Mouse (Mus musculus) CH12.LX (cell line): ENCODE data around the gene Lrig2. TPM values are rescaled to one million over a fixed set of nuclear protein-coding genes. Genes with fewer than 3 reads are reported as not detected.
"Not testable (repeated sequence)": the region's sequence is repeated elsewhere in the genome, so short reads cannot be mapped to it uniquely, and the experiment has no call there.

Experiments
- DNase-seq: peaks from one replicate; pipeline ENCODE4 v3.0.0-alpha.2; 2013; ENCODE audit errors: extremely low read depth
- H3K27ac ChIP-seq: 2 replicates; pipeline ENCODE4 v1.5.1; 2012; ENCODE audit warnings: low read depth, mild to moderate bottlenecking, control low read depth, moderate library complexity; ENCODE audit not compliant: insufficient read depth
- H3K27me3 ChIP-seq: replicated peaks from 2 replicates; pipeline ENCODE3; 2012; ENCODE audit warnings: inconsistent platforms
- H3K36me3 ChIP-seq, 2 experiments: replicated peaks in 1 of 2; 2 replicates each; pipeline versions ENCODE3 to v1.6.1; 2012; ENCODE audit warnings: inconsistent platforms in 1 of 2, low read length in 1 of 2, mild to moderate bottlenecking in 1 of 2, mixed read lengths in 1 of 2, moderate library complexity in 1 of 2; ENCODE audit not compliant: control insufficient read depth in 1 of 2, insufficient read depth in 1 of 2
- H3K4me1 ChIP-seq, 2 experiments: 2 replicates each; pipeline ENCODE4 v1.6.1; 2012; ENCODE audit warnings: inconsistent platforms in 1 of 2, moderate library complexity in 1 of 2; ENCODE audit not compliant: insufficient read depth in 2 of 2, control insufficient read depth in 1 of 2
- H3K4me2 ChIP-seq: 2 replicates; pipeline ENCODE4 v1.6.1; 2012; ENCODE audit warnings: low read depth, mild to moderate bottlenecking, control low read depth; ENCODE audit not compliant: poor library complexity, insufficient read depth, severe bottlenecking
- H3K4me3 ChIP-seq, 3 experiments: fragments of 150-350 bp in 1 of 3; sonication (generic) in 1 of 3; replicated peaks in 1 of 3; 2 replicates each; pipeline versions ENCODE3 to v1.5.1; 2011 to 2012; ENCODE audit warnings: low read depth in 2 of 3, low read length in 2 of 3, mild to moderate bottlenecking in 2 of 3, moderate library complexity in 2 of 3, control low read depth in 1 of 3, improper control_type of control experiment in 1 of 3, inconsistent platforms in 1 of 3, mixed read lengths in 1 of 3; ENCODE audit not compliant: poor library complexity in 1 of 3
- H3K79me2 ChIP-seq: replicated peaks from 2 replicates; pipeline ENCODE4 v1.6.1; 2012; ENCODE audit warnings: mild to moderate bottlenecking, moderate library complexity; ENCODE audit not compliant: control insufficient read depth, poor library complexity, insufficient read depth, severe bottlenecking; ENCODE audit errors: extremely low read depth
- H3K9ac ChIP-seq: 2 replicates; pipeline ENCODE4 v1.6.1; 2012; ENCODE audit warnings: low read depth, mild to moderate bottlenecking, control low read depth, moderate library complexity; ENCODE audit not compliant: insufficient read depth
- H3K9me3 ChIP-seq: replicated peaks from 2 replicates; pipeline ENCODE3; 2012; ENCODE audit warnings: low read length, inconsistent platforms, mixed read lengths
- BHLHE40 ChIP-seq: IDR thresholded peaks from 2 replicates; pipeline ENCODE4 v1.6.1; 2011; ENCODE audit warnings: mild to moderate bottlenecking, low read depth, low read length, improper control_type of control experiment
- EP300 ChIP-seq: IDR thresholded peaks from 2 replicates; pipeline ENCODE4 v1.6.1; 2011; ENCODE audit warnings: low read length, improper control_type of control experiment
- HCFC1 ChIP-seq: IDR thresholded peaks from 2 replicates; pipeline ENCODE4 v1.6.1; 2012; ENCODE audit warnings: low read depth, mild to moderate bottlenecking, inconsistent platforms, low read length, improper control_type of control experiment
- JUN ChIP-seq: IDR thresholded peaks from 2 replicates; pipeline ENCODE4 v1.6.1; 2011; ENCODE audit warnings: low read depth, mild to moderate bottlenecking, low read length, improper control_type of control experiment, moderate library complexity; ENCODE audit not compliant: insufficient read depth
- JUND ChIP-seq: conservative IDR thresholded peaks from 2 replicates; pipeline ENCODE4 v1.6.1; 2011; ENCODE audit warnings: low read depth, low read length, improper control_type of control experiment
- KAT2A ChIP-seq: IDR thresholded peaks from 2 replicates; pipeline ENCODE4 v1.6.1; 2012; ENCODE audit warnings: low read length, improper control_type of control experiment, inconsistent platforms; ENCODE audit not compliant: insufficient replicate concordance
- MAFK ChIP-seq: IDR thresholded peaks from 2 replicates; pipeline ENCODE4 v1.6.1; 2011; ENCODE audit warnings: low read length, improper control_type of control experiment; ENCODE audit not compliant: insufficient replicate concordance
- MAX ChIP-seq: IDR thresholded peaks from 2 replicates; pipeline ENCODE4 v1.6.1; 2011; ENCODE audit warnings: low read length, improper control_type of control experiment
- MAZ ChIP-seq: IDR thresholded peaks from 2 replicates; pipeline ENCODE4 v1.6.1; 2012; ENCODE audit warnings: low read depth, mild to moderate bottlenecking, inconsistent platforms, low read length, improper control_type of control experiment, moderate library complexity
- MYC ChIP-seq: IDR thresholded peaks from 2 replicates; pipeline ENCODE4 v1.6.1; 2011; ENCODE audit warnings: low read depth, mild to moderate bottlenecking, improper control_type of control experiment, low read length
- NELFE ChIP-seq: IDR thresholded peaks from 2 replicates; pipeline ENCODE4 v1.6.1; 2011; ENCODE audit warnings: low read depth, low read length, improper control_type of control experiment
- PAX5 ChIP-seq: IDR thresholded peaks from 2 replicates; pipeline ENCODE4 v1.6.1; 2012; ENCODE audit warnings: low read length, inconsistent platforms, mixed read lengths
- POLR2A ChIP-seq: IDR thresholded peaks from 2 replicates; pipeline ENCODE4 v1.6.1; 2011; ENCODE audit warnings: low read depth, mild to moderate bottlenecking, improper control_type of control experiment, low read length
- POLR2AphosphoS2 ChIP-seq: IDR thresholded peaks from 2 replicates; pipeline ENCODE4 v1.6.1; 2011; ENCODE audit warnings: low read depth, low read length, improper control_type of control experiment
- SMC3 ChIP-seq: IDR thresholded peaks from 2 replicates; pipeline ENCODE4 v1.6.1; 2011; ENCODE audit warnings: low read depth, low read length, improper control_type of control experiment
- ZMIZ1 ChIP-seq: IDR thresholded peaks from 2 replicates; pipeline ENCODE4 v1.6.1; 2012; ENCODE audit warnings: low read depth, mild to moderate bottlenecking, inconsistent platforms, low read length, improper control_type of control experiment
- ZNF384 ChIP-seq: IDR thresholded peaks from 2 replicates; pipeline ENCODE4 v1.6.1; 2012; ENCODE audit warnings: low read depth, low read length, improper control_type of control experiment, inconsistent platforms
- dilution Hi-C: fragments of 300-500 bp; cut with MboI; formaldehyde crosslinking; loops from 2 replicates; pipeline ENCODE4 v1.14.3; 2020; ENCODE audit warnings: low sequenced_read_pairs; ENCODE audit not compliant: extremely low pct_unique_long_range_greater_than_20kb, extremely low pct_ligation_motif_present
- in situ Hi-C: fragments of 300-500 bp; cut with MboI; formaldehyde crosslinking; loops from 3 replicates; pipeline ENCODE4 v1.14.3; 2019; ENCODE audit warnings: low sequenced_read_pairs, low pct_ligation_motif_present, low pct_unique_long_range_greater_than_20kb, mixed read lengths
- polyA plus RNA-seq: library from polyadenylated mRNA; unstranded; fragments of >175 nt; gene quantifications from 2 replicates; pipeline ENCODE4 v1.2.1, GENCODE M21; 2012; ENCODE audit warnings: low read depth; ENCODE audit not compliant: insufficient read length
- total RNA-seq, 2 experiments: library from RNA; depleted of rRNA; stranded (reverse); fragments of 300-350 nt in 1 of 2; fragments of >200 nt in 1 of 2; gene quantifications; 2 replicates each; pipeline ENCODE4 v1.2.3; 2012 to 2014

The Lrig2 gene
- total and polyA plus RNA-seq, 3 experiments, result 2.8 to 5.4 (median 5.1) TPM

- in situ Hi-C loops, result loop anchor here (25.0 kb wide), 1 partner anchor 419 kb away; no protein-coding TSS in a partner anchor
- H3K4me2 ChIP-seq, result no peak overlapping the region
- TF ChIP-seq ZMIZ1, result no peak
- TF ChIP-seq JUN, result no peak
- TF ChIP-seq POLR2A, result no peak
- no peak for TF ChIP-seq MAFK
- no peak for TF ChIP-seq BHLHE40
- TF ChIP-seq EP300, result no peak
- no peak for TF ChIP-seq JUND
- TF ChIP-seq MYC, result no peak
- no peak for TF ChIP-seq MAX
- no peak for TF ChIP-seq MAZ
- no peak for TF ChIP-seq NELFE
- TF ChIP-seq PAX5, result no peak
- TF ChIP-seq KAT2A, result no peak
- no peak for TF ChIP-seq SMC3
- TF ChIP-seq ZNF384, result no peak
- no peak for TF ChIP-seq POLR2AphosphoS2
- no peak for TF ChIP-seq HCFC1
- TF ChIP-seq, all 38 proteins: peak for 0
Measured at GRCm38 (mm10) chr3:104431156-104431847, 80.4 kb downstream of the Lrig2 start.

GRCm38 (mm10) chr3:104427354-104427753, 84.4 kb downstream of the Lrig2 start:
- H3K9ac ChIP-seq, H3K27ac ChIP-seq, H3K4me1 ChIP-seq, H3K36me3 ChIP-seq, H3K79me2 ChIP-seq, H3K9me3 ChIP-seq, H3K27me3 ChIP-seq, H3K4me2 ChIP-seq, dilution Hi-C loops, DNase-seq, H3K4me3 ChIP-seq: not testable (repeated sequence)
- in situ Hi-C loops, result loop anchor here (25.0 kb wide), 1 partner anchor 415 kb away; no protein-coding TSS in a partner anchor

More at GRCm38 (mm10) chr3:104431156-104431847, 80.4 kb downstream of the Lrig2 start:
- Histone ChIP-seq H3K9me3 (no peaks in the 10 kb centered on the region), H3K9ac (no peak overlapping the region), H3K4me1 (peaks cover 0 to 6% of the 10 kb centered on the region in 2 experiments; a peak in 3 of 4 replicates), H3K79me2 (no peaks in the 10 kb centered on the region), H3K27me3 (no peaks in the 10 kb centered on the region), H3K4me3 (no peak overlapping the region), H3K36me3 (no peaks in the 10 kb centered on the region), H3K27ac (no peak overlapping the region)
- dilution Hi-C loops, result no loop called here
- DNase-seq, result no peak
